Mouse (Mus musculus) cerebellum, postnatal 10 days (tissue): ENCODE data around the gene Pou2f1.

Experiments used
- DNase-seq, 2 experiments: peaks; one replicate each; pipeline ENCODE4 v3.0.0; 2021; ENCODE audit warnings: mixed read lengths in 2 of 2

The Pou2f1 gene

GRCm38 (mm10) chr1:165868659-165869058 is 133.8 kb downstream of the Pou2f1 start:
- no peak for DNase-seq

- no peak for DNase-seq
Observed at GRCm38 (mm10) chr1:165866630-165867280, 135.7 kb downstream of the Pou2f1 start.

- DNase-seq = no peak
Observed at GRCm38 (mm10) chr1:165864864-165865795, 137.3 kb downstream of the Pou2f1 start.

GRCm38 (mm10) chr1:165862059-165862458 is 140.4 kb downstream of the Pou2f1 start:
- no peak for DNase-seq

- DNase-seq = no peak
Observed at GRCm38 (mm10) chr1:165861235-165861609, 141.3 kb downstream of the Pou2f1 start.

- no peak for DNase-seq
Observed at GRCm38 (mm10) chr1:165860373-165861234, 141.9 kb downstream of the Pou2f1 start.

- DNase-seq = peak in 1 of 2 experiments; percentile 36
Observed at GRCm38 (mm10) chr1:165858356-165858755, 144.1 kb downstream of the Pou2f1 start.

- no peak for DNase-seq
Observed at GRCm38 (mm10) chr1:165857279-165857678, 145.2 kb downstream of the Pou2f1 start.

- no peak for DNase-seq
Observed at GRCm38 (mm10) chr1:165855759-165856545, 146.5 kb downstream of the Pou2f1 start.

- DNase-seq = peak; percentile 84 to 89
Observed at GRCm38 (mm10) chr1:165853729-165854420, 148.6 kb downstream of the Pou2f1 start.

- no peak for DNase-seq
Observed at GRCm38 (mm10) chr1:165853131-165853721, 149.3 kb downstream of the Pou2f1 start.

- peak; percentile 47 to 52 for DNase-seq
Observed at GRCm38 (mm10) chr1:165852131-165852530, 150.3 kb downstream of the Pou2f1 start.

- no peak for DNase-seq
Observed at GRCm38 (mm10) chr1:165849458-165850445, 152.7 kb downstream of the Pou2f1 start.

- DNase-seq = no peak
Observed at GRCm38 (mm10) chr1:165848881-165849280, 153.6 kb downstream of the Pou2f1 start.

- no peak for DNase-seq
Observed at GRCm38 (mm10) chr1:165848417-165848816, 154.1 kb downstream of the Pou2f1 start.

GRCm38 (mm10) chr1:165845366-165845765 is 157.1 kb downstream of the Pou2f1 start:
- no peak for DNase-seq

GRCm38 (mm10) chr1:165844956-165845355 is 157.5 kb downstream of the Pou2f1 start:
- DNase-seq = peak in 1 of 2 experiments; percentile 34

GRCm38 (mm10) chr1:165844466-165844951 is 158.0 kb downstream of the Pou2f1 start:
- no peak for DNase-seq

- peak; percentile 45 to 61 for DNase-seq
Observed at GRCm38 (mm10) chr1:165843586-165843985, 158.9 kb downstream of the Pou2f1 start.

- peak; percentile 51 to 58 for DNase-seq
Observed at GRCm38 (mm10) chr1:165842170-165842569, 160.3 kb downstream of the Pou2f1 start.
